Mouse (Mus musculus): ENCODE results near the gene Tbc1d13.

DNA sequence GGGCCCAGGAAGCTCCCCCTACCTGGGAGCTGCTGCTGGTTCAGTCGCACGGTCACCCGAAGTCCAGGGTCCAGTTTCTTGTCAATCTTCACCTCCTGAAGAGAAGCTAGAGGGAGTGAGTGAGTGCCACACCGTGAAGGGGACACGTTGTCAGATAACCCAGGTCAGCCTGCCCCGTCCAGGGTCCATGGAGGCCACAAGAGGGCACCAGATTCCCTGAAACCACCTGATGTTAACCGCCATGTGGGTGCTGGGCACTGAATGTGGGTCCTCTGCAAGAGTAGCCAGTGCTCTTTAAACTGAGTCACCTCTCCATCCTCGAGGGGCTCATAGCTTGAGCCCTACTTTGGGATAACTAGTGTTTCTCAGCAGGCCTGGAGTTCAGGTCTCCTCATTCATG is 42.4 kb downstream of the Tbc1d13 start:
- TF ChIP-seq CTCF (IDR thresholded peaks at IDR 0.05; ENCODE audit: extremely low read depth, insufficient read depth, low read length) = no peak
- TF ChIP-seq POLR2A (IDR thresholded peaks at IDR 0.05; ENCODE audit: extremely low read depth, insufficient read depth, low read length) = no peak
